Mouse (Mus musculus) G1E (cell line): ENCODE measurements around the gene Kcnk6.

Experiments used
- CTCF ChIP-seq: IDR thresholded peaks from 2 replicates; pipeline ENCODE4 v1.5.1; 2012; ENCODE audit warnings: low read depth, low read length, inconsistent platforms, mixed read lengths
- GATA1 ChIP-seq: IDR thresholded peaks from 2 replicates; pipeline ENCODE4 v1.6.1; 2012; ENCODE audit warnings: borderline replicate concordance, low read length, inconsistent platforms, mixed read lengths

GRCm38 (mm10) chr7:29214236-29214635, 18.1 kb downstream of the Kcnk6 start:
- TF ChIP-seq GATA1 (no peak), CTCF (no peak)
